Mouse (Mus musculus) kidney, embryonic 16.5 days (tissue): ENCODE results near the gene Eps8l3. TPM values are rescaled to one million over a fixed set of nuclear protein-coding genes. Genes with fewer than 3 reads are reported as not detected.

Experiments used
- ATAC-seq: fragments of 200-750 bp; cut with Nextera tagmentation; 2 replicates; pipeline ENCODE4 v1.8.0; 2017; ENCODE audit warnings: moderate TSS enrichment; ENCODE audit not compliant: low FRiP score, low TSS enrichment
- H3K27ac ChIP-seq: fragments of 300-500 bp; sonication (generic); 2 replicates; pipeline ENCODE4 v1.5.1; 2014; ENCODE audit warnings: low read length
- H3K27me3 ChIP-seq: fragments of 300-500 bp; sonication (generic); 2 replicates; pipeline ENCODE4 v1.6.1; 2014; ENCODE audit warnings: low read length, control low read depth, mixed read lengths; ENCODE audit not compliant: insufficient read depth
- H3K36me3 ChIP-seq: fragments of 300-500 bp; sonication (generic); 2 replicates; pipeline ENCODE4 v1.6.1; 2014; ENCODE audit warnings: low read length, control low read depth, mixed read lengths; ENCODE audit not compliant: insufficient read depth
- H3K4me1 ChIP-seq: fragments of 300-500 bp; sonication (generic); 2 replicates; pipeline ENCODE4 v1.6.1; 2014; ENCODE audit warnings: low read length, control low read depth, mixed read lengths; ENCODE audit not compliant: insufficient read depth
- H3K4me2 ChIP-seq: fragments of 300-500 bp; sonication (generic); replicated peaks from 2 replicates; pipeline ENCODE4 v1.6.1; 2014; ENCODE audit warnings: low read depth, low read length
- H3K4me3 ChIP-seq: fragments of 300-500 bp; sonication (generic); 2 replicates; pipeline ENCODE4 v1.5.1; 2014; ENCODE audit warnings: mild to moderate bottlenecking, low read length
- H3K9ac ChIP-seq: fragments of 300-500 bp; sonication (generic); replicated peaks from 2 replicates; pipeline ENCODE4 v1.6.1; 2014; ENCODE audit warnings: low read length
- H3K9me3 ChIP-seq: fragments of 300-500 bp; sonication (generic); 2 replicates; pipeline ENCODE4 v1.6.1; 2016; ENCODE audit warnings: low read length, control low read depth
- WGBS: fragments of 180-500 bp; shearing (Covaris S2); extraction: QIAGEN DNeasy Blood & Tissue Kit; methylation state at CpG from one replicate; pipeline ENCODE4 v1.1.7; 2014; 5-methylcytosine and 5-hydroxymethylcytosine counted together
- polyA plus RNA-seq: library from polyadenylated mRNA; unstranded; fragments of >200 nt; fragmentation: Nextera tagmentation; extraction: Ambion mirVana; gene quantifications from 2 replicates; pipeline ENCODE4 v1.2.1, GENCODE M21; 2015

Eps8l3 gene
- polyA plus RNA-seq, 1 experiment from 2014 or later, result not detected

GRCm38 (mm10) chr3:107839855-107840254 lies 37.2 kb upstream of the Eps8l3 start:
- Histone ChIP-seq H3K36me3 (no peaks in the 10 kb centered on the region), H3K9me3 (no peaks in the 10 kb centered on the region), H3K4me2 (no peak overlapping the region), H3K27ac (no peak overlapping the region), H3K4me3 (no peak overlapping the region), H3K9ac (no peak overlapping the region), H3K27me3 (no peaks in the 10 kb centered on the region), H3K4me1 (no peaks in the 10 kb centered on the region; the same call in 1 of the 2 replicates)
- ATAC-seq, result no peak
- WGBS, result 88% methylated on average over 5 of the region's 5 CpGs

GRCm38 (mm10) chr3:107840855-107841254 lies 36.2 kb upstream of the Eps8l3 start:
- Histone ChIP-seq H3K9me3 (no peaks in the 10 kb centered on the region), H3K4me2 (no peak overlapping the region), H3K4me1 (no peaks in the 10 kb centered on the region; the same call in 1 of the 2 replicates), H3K36me3 (no peaks in the 10 kb centered on the region), H3K27ac (no peak overlapping the region), H3K4me3 (no peak overlapping the region), H3K9ac (no peak overlapping the region), H3K27me3 (no peaks in the 10 kb centered on the region)
- 93% methylated on average over 7 of the region's 7 CpGs for WGBS
- no peak for ATAC-seq

GRCm38 (mm10) chr3:107841370-107841769 lies 35.7 kb upstream of the Eps8l3 start:
- H3K4me2 ChIP-seq, result no peak overlapping the region
- no peaks in the 10 kb centered on the region for H3K36me3 ChIP-seq
- H3K4me1 ChIP-seq, result no peaks in the 10 kb centered on the region; the same call in 1 of the 2 replicates
- H3K4me3 ChIP-seq, result no peak overlapping the region
- no peaks in the 10 kb centered on the region for H3K9me3 ChIP-seq
- H3K27ac ChIP-seq, result no peak overlapping the region
- H3K27me3 ChIP-seq, result no peaks in the 10 kb centered on the region
- WGBS, result 78% methylated on average over 7 of the region's 7 CpGs
- no peak for ATAC-seq
- no peak overlapping the region for H3K9ac ChIP-seq

- H3K9ac ChIP-seq, result no peak overlapping the region
- H3K4me2 ChIP-seq, result no peak overlapping the region
- H3K9me3 ChIP-seq, result no peaks in the 10 kb centered on the region
- 91% methylated on average over 3 of the region's 3 CpGs for WGBS
- H3K4me3 ChIP-seq, result no peak overlapping the region
- no peaks in the 10 kb centered on the region for H3K27me3 ChIP-seq
- ATAC-seq, result no peak
- H3K36me3 ChIP-seq, result no peaks in the 10 kb centered on the region
- H3K27ac ChIP-seq, result no peak overlapping the region
- no peaks in the 10 kb centered on the region; the same call in 1 of the 2 replicates for H3K4me1 ChIP-seq
These were observed 33.6 kb upstream of the Eps8l3 start for GRCm38 (mm10) chr3:107843406-107843805.

GRCm38 (mm10) chr3:107844001-107844400 lies 33.0 kb upstream of the Eps8l3 start:
- Histone ChIP-seq H3K4me1 (no peaks in the 10 kb centered on the region; the same call in 1 of the 2 replicates), H3K4me2 (no peak overlapping the region), H3K9ac (no peak overlapping the region), H3K27ac (no peak overlapping the region), H3K4me3 (no peak overlapping the region), H3K27me3 (no peaks in the 10 kb centered on the region), H3K9me3 (no peaks in the 10 kb centered on the region), H3K36me3 (no peaks in the 10 kb centered on the region)
- ATAC-seq, result no peak
- 91% methylated on average over 3 of the region's 3 CpGs for WGBS

- no peak for ATAC-seq
- no peak overlapping the region for H3K9ac ChIP-seq
- no peak overlapping the region for H3K4me2 ChIP-seq
- H3K4me1 ChIP-seq, result peaks cover under 1% of the 10 kb centered on the region; the same call in 1 of the 2 replicates
- WGBS, result 82% methylated on average over 2 of the region's 2 CpGs
- no peak overlapping the region for H3K4me3 ChIP-seq
- no peak overlapping the region for H3K27ac ChIP-seq
- H3K9me3 ChIP-seq, result no peaks in the 10 kb centered on the region
- H3K27me3 ChIP-seq, result no peaks in the 10 kb centered on the region
- no peaks in the 10 kb centered on the region for H3K36me3 ChIP-seq
These were observed 32.5 kb upstream of the Eps8l3 start for GRCm38 (mm10) chr3:107844499-107844898.

GRCm38 (mm10) chr3:107846175-107846574 lies 30.9 kb upstream of the Eps8l3 start:
- Histone ChIP-seq H3K9ac (no peak overlapping the region), H3K4me3 (no peak overlapping the region), H3K36me3 (no peaks in the 10 kb centered on the region), H3K27ac (no peak overlapping the region), H3K9me3 (no peaks in the 10 kb centered on the region), H3K4me1 (peaks cover 17% of the 10 kb centered on the region), H3K4me2 (no peak overlapping the region), H3K27me3 (no peaks in the 10 kb centered on the region)
- 85% methylated on average over 1 of the region's 1 CpGs for WGBS
- ATAC-seq, result no peak

GRCm38 (mm10) chr3:107846835-107847234 lies 30.2 kb upstream of the Eps8l3 start:
- Histone ChIP-seq H3K4me2 (no peak overlapping the region), H3K4me1 (peaks cover 17% of the 10 kb centered on the region), H3K27me3 (no peaks in the 10 kb centered on the region), H3K9ac (no peak overlapping the region), H3K36me3 (no peaks in the 10 kb centered on the region), H3K9me3 (no peaks in the 10 kb centered on the region), H3K4me3 (no peak overlapping the region), H3K27ac (no peak overlapping the region)
- 76% methylated on average over 3 of the region's 3 CpGs for WGBS
- ATAC-seq, result no peak

- ATAC-seq, result no peak
- Histone ChIP-seq H3K27me3 (no peaks in the 10 kb centered on the region), H3K9ac (no peak overlapping the region), H3K4me1 (peaks cover 17% of the 10 kb centered on the region), H3K4me2 (no peak overlapping the region), H3K27ac (no peak overlapping the region), H3K36me3 (no peaks in the 10 kb centered on the region), H3K4me3 (no peak overlapping the region), H3K9me3 (no peaks in the 10 kb centered on the region)
- 60% methylated on average over 4 of the region's 4 CpGs for WGBS
These were observed 28.9 kb upstream of the Eps8l3 start for GRCm38 (mm10) chr3:107848126-107848525.

- WGBS, result 69% methylated on average over 6 of the region's 6 CpGs
- ATAC-seq, result no peak
- H3K27ac ChIP-seq, result no peak overlapping the region
These were observed 27.9 kb upstream of the Eps8l3 start for GRCm38 (mm10) chr3:107849000-107849692.

More at GRCm38 (mm10) chr3:107849000-107849692, 27.9 kb upstream of the Eps8l3 start:
- no peaks in the 10 kb centered on the region for H3K27me3 ChIP-seq
- H3K4me3 ChIP-seq, result no peak overlapping the region
- no peaks in the 10 kb centered on the region for H3K36me3 ChIP-seq
- H3K4me1 ChIP-seq, result peaks cover 17% of the 10 kb centered on the region
- no peaks in the 10 kb centered on the region for H3K9me3 ChIP-seq
- H3K9ac ChIP-seq, result no peak overlapping the region
- H3K4me2 ChIP-seq, result no peak overlapping the region
